Mouse (Mus musculus): ENCODE measurements at regions not wholly inside any gene's neighbourhood (a gene's known extent, or its start where the extent isn't known, plus 50 kb on each side); places are given as distances from the start of the nearest gene placed in this dataset.

- no peaks in the 10 kb centered on the region for H3K9me3 ChIP-seq
- no peaks in the 10 kb centered on the region for H3K36me3 ChIP-seq
- H3K4me3 ChIP-seq: no peak overlapping the region
- no peaks in the 10 kb centered on the region for H3K4me1 ChIP-seq
- no peak overlapping the region for H3K9ac ChIP-seq
- H3K4me2 ChIP-seq (replicated peaks): no peak overlapping the region
- H3K27me3 ChIP-seq (replicated peaks): no peaks in the 10 kb centered on the region
- WGBS: 88% methylated on average over 1 of the region's 1 CpGs
- no peak overlapping the region for H3K27ac ChIP-seq
- no peak for ATAC-seq (ENCODE audit: low FRiP score, low read depth)
Measured at GRCm38 (mm10) chr1:77720859-77721258, 206.0 kb upstream of the Epha4 start.

GRCm38 (mm10) chr1:77713001-77713400 lies 198.1 kb upstream of the Epha4 start:
- H3K9ac ChIP-seq: no peak overlapping the region
- H3K4me1 ChIP-seq: no peaks in the 10 kb centered on the region
- ATAC-seq (ENCODE audit: low FRiP score, low read depth): no peak
- H3K36me3 ChIP-seq: no peaks in the 10 kb centered on the region
- WGBS: 78% methylated on average over 2 of the region's 2 CpGs
- no peak overlapping the region for H3K4me3 ChIP-seq
- no peak overlapping the region for H3K27ac ChIP-seq
- no peak overlapping the region for H3K4me2 ChIP-seq (replicated peaks)
- H3K9me3 ChIP-seq: no peaks in the 10 kb centered on the region
- no peaks in the 10 kb centered on the region for H3K27me3 ChIP-seq (replicated peaks)

- no peaks in the 10 kb centered on the region for H3K4me1 ChIP-seq
- no peak overlapping the region for H3K27ac ChIP-seq
- H3K4me3 ChIP-seq: no peak overlapping the region
- ATAC-seq (ENCODE audit: low FRiP score, low read depth): no peak
- H3K9me3 ChIP-seq: no peaks in the 10 kb centered on the region
- H3K27me3 ChIP-seq (replicated peaks): no peaks in the 10 kb centered on the region
- H3K36me3 ChIP-seq: no peaks in the 10 kb centered on the region
- 62% methylated on average over 14 of the region's 14 CpGs for WGBS
- H3K4me2 ChIP-seq (replicated peaks): no peak overlapping the region
- no peak overlapping the region for H3K9ac ChIP-seq
Measured at GRCm38 (mm10) chr1:77708202-77709020, 193.5 kb upstream of the Epha4 start.

GRCm38 (mm10) chr1:77695228-77696018 lies 180.5 kb upstream of the Epha4 start:
- H3K9me3 ChIP-seq: no peaks in the 10 kb centered on the region
- ATAC-seq (ENCODE audit: low FRiP score, low read depth): no peak
- H3K9ac ChIP-seq: no peak overlapping the region
- H3K27ac ChIP-seq: no peak overlapping the region
- H3K36me3 ChIP-seq: no peaks in the 10 kb centered on the region
- H3K4me3 ChIP-seq: no peak overlapping the region
- 75% methylated on average over 3 of the region's 3 CpGs for WGBS
- no peaks in the 10 kb centered on the region for H3K27me3 ChIP-seq (replicated peaks)
- H3K4me1 ChIP-seq: no peaks in the 10 kb centered on the region
- H3K4me2 ChIP-seq (replicated peaks): no peak overlapping the region

- Histone ChIP-seq H3K36me3 (no peaks in the 10 kb centered on the region), H3K9ac (no peak overlapping the region), H3K4me1 (no peaks in the 10 kb centered on the region), H3K27me3 (replicated peaks) (no peaks in the 10 kb centered on the region), H3K4me2 (replicated peaks) (no peak overlapping the region), H3K27ac (no peak overlapping the region), H3K4me3 (no peak overlapping the region), H3K9me3 (no peaks in the 10 kb centered on the region)
- 81% methylated on average over 7 of the region's 7 CpGs for WGBS
- ATAC-seq (ENCODE audit: low FRiP score, low read depth): no peak
Measured at GRCm38 (mm10) chr1:77663345-77663744, 148.5 kb upstream of the Epha4 start.

GRCm38 (mm10) chr1:77660436-77660835 lies 145.5 kb upstream of the Epha4 start:
- H3K27me3 ChIP-seq (replicated peaks): no peaks in the 10 kb centered on the region

GRCm38 (mm10) chr1:77637025-77637424 lies 122.1 kb upstream of the Epha4 start:
- no peaks in the 10 kb centered on the region for H3K27me3 ChIP-seq (replicated peaks)
- no peak for ATAC-seq (ENCODE audit: low FRiP score, low read depth)
- H3K9ac ChIP-seq: no peak overlapping the region
- no peaks in the 10 kb centered on the region; the same call in 1 of the 2 replicates for H3K4me1 ChIP-seq
- no peak overlapping the region for H3K4me3 ChIP-seq
- no peaks in the 10 kb centered on the region for H3K9me3 ChIP-seq
- WGBS: 89% methylated on average over 3 of the region's 3 CpGs
- H3K4me2 ChIP-seq (replicated peaks): no peak overlapping the region
- H3K36me3 ChIP-seq: no peaks in the 10 kb centered on the region
- no peak overlapping the region for H3K27ac ChIP-seq

More at GRCm38 (mm10) chr1:77660436-77660835, 145.5 kb upstream of the Epha4 start:
- no peaks in the 10 kb centered on the region for H3K9me3 ChIP-seq
- H3K4me2 ChIP-seq (replicated peaks): no peak overlapping the region
- no peak overlapping the region for H3K4me3 ChIP-seq
- H3K27ac ChIP-seq: no peak overlapping the region
- ATAC-seq (ENCODE audit: low FRiP score, low read depth): no peak
- no peaks in the 10 kb centered on the region for H3K36me3 ChIP-seq
- no peaks in the 10 kb centered on the region for H3K4me1 ChIP-seq
- H3K9ac ChIP-seq: no peak overlapping the region

GRCm38 (mm10) chr1:77629496-77630281 lies 114.8 kb upstream of the Epha4 start:
- no peak overlapping the region for H3K4me2 ChIP-seq (replicated peaks)
- no peaks in the 10 kb centered on the region for H3K36me3 ChIP-seq
- H3K27ac ChIP-seq: no peak overlapping the region; the same call in 1 of the 2 replicates
- H3K9me3 ChIP-seq: no peaks in the 10 kb centered on the region
- no peak overlapping the region for H3K4me3 ChIP-seq
- peak; percentile 89 for ATAC-seq (ENCODE audit: low FRiP score, low read depth)
- H3K27me3 ChIP-seq (replicated peaks): peaks cover 7% of the 10 kb centered on the region; the same call in 1 of the 2 replicates
- H3K9ac ChIP-seq: no peak overlapping the region
- WGBS: 20% methylated on average over 9 of the region's 9 CpGs
- H3K4me1 ChIP-seq: peaks cover 10% of the 10 kb centered on the region

GRCm38 (mm10) chr1:77628861-77629260 lies 114.0 kb upstream of the Epha4 start:
- 31% methylated on average over 4 of the region's 4 CpGs for WGBS
- Histone ChIP-seq H3K36me3 (no peaks in the 10 kb centered on the region), H3K4me3 (no peak overlapping the region), H3K27ac (no peak overlapping the region), H3K9ac (no peak overlapping the region), H3K4me1 (peaks cover 10% of the 10 kb centered on the region), H3K9me3 (no peaks in the 10 kb centered on the region), H3K27me3 (replicated peaks) (peaks cover 7% of the 10 kb centered on the region; the same call in 1 of the 2 replicates), H3K4me2 (replicated peaks) (no peak overlapping the region)
- ATAC-seq (ENCODE audit: low FRiP score, low read depth): no peak

GRCm38 (mm10) chr1:77617490-77617889 lies 102.6 kb upstream of the Epha4 start:
- no peaks in the 10 kb centered on the region for H3K9me3 ChIP-seq
- no peaks in the 10 kb centered on the region for H3K4me1 ChIP-seq
- ATAC-seq (ENCODE audit: low FRiP score, low read depth): peak; percentile 85
- no peaks in the 10 kb centered on the region for H3K36me3 ChIP-seq
- H3K4me2 ChIP-seq (replicated peaks): no peak overlapping the region
- WGBS: 27% methylated on average over 8 of the region's 8 CpGs
- H3K9ac ChIP-seq: no peak overlapping the region
- H3K27me3 ChIP-seq (replicated peaks): peaks cover 21% of the 10 kb centered on the region
- no peak overlapping the region for H3K4me3 ChIP-seq
- no peak overlapping the region for H3K27ac ChIP-seq

GRCm38 (mm10) chr1:77600509-77600908 lies 85.6 kb upstream of the Epha4 start:
- no peaks in the 10 kb centered on the region for H3K36me3 ChIP-seq
- no peak overlapping the region for H3K27ac ChIP-seq
- H3K4me2 ChIP-seq (replicated peaks): no peak overlapping the region
- H3K27me3 ChIP-seq (replicated peaks): no peaks in the 10 kb centered on the region
- H3K4me1 ChIP-seq: no peaks in the 10 kb centered on the region
- no peak overlapping the region for H3K4me3 ChIP-seq
- ATAC-seq (ENCODE audit: low FRiP score, low read depth): no peak
- 57% methylated on average over 5 of the region's 5 CpGs for WGBS
- no peak overlapping the region for H3K9ac ChIP-seq
- H3K9me3 ChIP-seq: no peaks in the 10 kb centered on the region

GRCm38 (mm10) chr1:77592649-77593048 lies 77.8 kb upstream of the Epha4 start:
- H3K9ac ChIP-seq: no peak overlapping the region
- no peaks in the 10 kb centered on the region for H3K9me3 ChIP-seq
- no peak overlapping the region for H3K4me3 ChIP-seq
- no peaks in the 10 kb centered on the region for H3K27me3 ChIP-seq (replicated peaks)
- H3K4me2 ChIP-seq (replicated peaks): no peak overlapping the region
- 65% methylated on average over 4 of the region's 4 CpGs for WGBS
- H3K4me1 ChIP-seq: no peaks in the 10 kb centered on the region; the same call in 1 of the 2 replicates
- H3K36me3 ChIP-seq: no peaks in the 10 kb centered on the region
- H3K27ac ChIP-seq: no peak overlapping the region
- no peak for ATAC-seq (ENCODE audit: low FRiP score, low read depth)
